Mouse (Mus musculus) megakaryocyte, adult 5-6 weeks (primary cell): ENCODE results near the gene Dut. TPM values are rescaled to one million over a fixed set of nuclear protein-coding genes. Genes with fewer than 3 reads are reported as not detected.

ENCODE experiments used
- ATAC-seq: 2 replicates; pipeline ENCODE4 v1.8.0; 2016; ENCODE audit warnings: mild to moderate bottlenecking, inconsistent platforms; ENCODE audit not compliant: poor library complexity, severe bottlenecking
- total RNA-seq, 2 experiments: library from RNA; stranded (forward) in 1 of 2; stranded (reverse) in 1 of 2; fragments of 153-499, 151-499 nt in 1 of 2; fragments of 221-1000, 200-1000 nt in 1 of 2; gene quantifications; 2 replicates each; pipeline versions ENCODE4 v1.2.3 to v1.2.4; 2015 to 2017

Dut gene
- total RNA-seq (2015) (115 and 122 TPM in 2 replicates), total RNA-seq (2017) (75.5 and 82.5 TPM in 2 replicates)

- ATAC-seq = peak; percentile 88
Measured at GRCm38 (mm10) chr2:125247108-125247961, at the start of gene Dut. Dut (plus strand) TSS chr2:125247190.

GRCm38 (mm10) chr2:125208894-125209596, 37.9 kb upstream of the Dut start:
- ATAC-seq = no peak

- ATAC-seq = no peak
Measured at GRCm38 (mm10) chr2:125211831-125212510, 35.0 kb upstream of the Dut start.

GRCm38 (mm10) chr2:125214592-125214991, 32.4 kb upstream of the Dut start:
- peak; percentile 83 for ATAC-seq

GRCm38 (mm10) chr2:125217286-125217685, 29.7 kb upstream of the Dut start:
- no peak for ATAC-seq

GRCm38 (mm10) chr2:125218566-125218965, 28.4 kb upstream of the Dut start:
- ATAC-seq = no peak

GRCm38 (mm10) chr2:125219268-125219667, 27.7 kb upstream of the Dut start:
- ATAC-seq = no peak

GRCm38 (mm10) chr2:125221673-125222072, 25.3 kb upstream of the Dut start:
- ATAC-seq = no peak

- no peak for ATAC-seq
Measured at GRCm38 (mm10) chr2:125228472-125229409, 18.2 kb upstream of the Dut start.

GRCm38 (mm10) chr2:125232183-125232582, 14.8 kb upstream of the Dut start:
- no peak for ATAC-seq

GRCm38 (mm10) chr2:125233537-125233936, 13.5 kb upstream of the Dut start:
- no peak for ATAC-seq

GRCm38 (mm10) chr2:125234049-125234448, 12.9 kb upstream of the Dut start:
- ATAC-seq = no peak

- no peak for ATAC-seq
Measured at GRCm38 (mm10) chr2:125245545-125246285, 1.3 kb upstream of the Dut start.

GRCm38 (mm10) chr2:125246669-125247068, 321 bp upstream of the Dut start:
- no peak for ATAC-seq

- no peak for ATAC-seq
Measured at GRCm38 (mm10) chr2:125247962-125248235, 909 bp downstream of the Dut start.

GRCm38 (mm10) chr2:125248256-125248655, 1.3 kb downstream of the Dut start:
- ATAC-seq = no peak

GRCm38 (mm10) chr2:125249339-125249738, 2.3 kb downstream of the Dut start:
- no peak for ATAC-seq

GRCm38 (mm10) chr2:125249874-125250273, 2.9 kb downstream of the Dut start:
- no peak for ATAC-seq

- no peak for ATAC-seq
Measured at GRCm38 (mm10) chr2:125251781-125252180, 4.8 kb downstream of the Dut start.

- peak; percentile 48 for ATAC-seq
Measured at GRCm38 (mm10) chr2:125252275-125252674, 5.3 kb downstream of the Dut start.
